Mouse (Mus musculus) heart, postnatal 4 days (tissue): ENCODE data around the gene Hmg20b. TPM values are rescaled to one million over a fixed set of nuclear protein-coding genes. Genes with fewer than 3 reads are reported as not detected.
A peak's percentile ranks its signal among the peaks of the same experiment; 100 is the strongest.

Experiments
- DNase-seq: peaks from one replicate; pipeline ENCODE4 v3.0.0; 2021
- microRNA-seq, 2 experiments: library from miRNA; unstranded; fragments of <30 nt; microRNA quantifications; one replicate each; pipeline ENCODE4 v1.2.0; 2021 to 2022
- total RNA-seq, 2 experiments: library from RNA; stranded (reverse); gene quantifications; 2 replicates each; pipeline ENCODE4 v1.2.3; 2021

Gene Hmg20b
- total RNA-seq, 2 experiments from 2014 or later, result 107 to 113 TPM

DNA sequence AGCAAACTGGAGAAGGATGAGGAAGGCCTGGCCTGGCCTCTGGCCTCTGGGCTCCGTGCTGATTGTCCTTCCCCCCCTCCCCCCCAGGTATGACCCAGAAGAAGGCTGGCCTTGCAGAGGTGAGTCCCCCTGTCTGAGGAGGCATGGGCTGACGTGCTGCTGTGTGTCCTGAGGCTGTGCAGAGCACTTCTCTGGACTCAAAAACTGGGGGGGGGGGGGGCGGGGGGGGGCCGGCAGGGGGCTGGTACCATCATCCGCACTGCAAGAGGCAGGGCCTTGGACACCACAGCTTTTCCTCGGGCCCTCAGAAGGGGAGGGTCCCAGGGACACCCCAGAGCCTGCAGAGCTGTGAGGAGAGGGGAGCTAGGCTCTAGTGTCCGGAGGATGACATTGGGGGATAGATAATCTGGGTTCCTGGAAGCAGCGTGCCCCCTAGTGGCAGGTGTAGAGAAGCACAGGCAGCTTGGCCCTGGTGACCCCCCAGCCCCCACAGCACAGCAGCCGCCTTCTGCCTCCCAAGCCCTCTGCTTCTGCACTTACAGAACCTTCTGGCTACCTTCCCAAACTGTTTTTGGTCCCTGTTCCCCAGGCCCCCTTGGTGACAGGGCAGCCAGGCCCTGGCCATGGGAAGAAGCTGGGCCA is 45.6 kb downstream of the Hmg20b start:
- DNase-seq, result peak; percentile 77

DNA sequence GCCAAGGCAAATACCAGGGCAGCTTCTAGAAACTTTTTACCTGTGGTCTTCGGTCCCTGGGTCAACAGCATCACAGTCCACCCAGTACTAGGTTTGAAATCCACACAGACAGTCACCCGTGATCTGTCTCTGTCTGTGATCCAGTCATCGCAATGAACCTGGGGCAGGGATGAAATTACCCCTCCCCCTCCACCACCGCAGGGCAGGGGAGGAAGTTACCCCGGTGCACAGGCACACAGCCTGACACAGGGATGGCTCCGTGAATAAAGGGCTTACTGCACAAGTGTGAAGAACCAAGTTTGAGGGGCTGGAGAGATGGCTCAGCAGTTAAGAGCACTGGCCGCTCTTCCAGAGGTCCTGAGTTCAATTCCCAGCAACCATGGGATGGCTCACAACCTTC is 46.5 kb downstream of the Hmg20b start:
- no peak for DNase-seq

DNA sequence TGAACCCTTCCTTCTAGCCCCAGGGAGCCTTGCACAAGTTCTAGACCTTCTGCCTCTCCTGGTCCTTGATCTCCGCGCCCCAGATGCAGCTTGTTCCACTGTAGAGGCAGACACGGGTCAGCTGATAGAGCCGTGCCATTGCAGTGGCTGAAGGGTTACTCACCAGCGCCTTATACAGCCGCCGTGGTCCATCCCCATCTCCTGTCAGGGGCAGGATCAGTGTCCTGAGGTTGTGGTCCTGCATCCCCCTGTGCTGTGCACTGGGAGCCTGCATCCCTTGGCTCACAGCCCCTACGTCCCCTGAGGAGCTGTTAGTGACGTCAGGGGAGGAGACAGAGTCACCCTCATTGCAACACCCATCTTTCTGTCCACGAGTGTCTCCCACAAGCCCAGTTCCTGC is 47.0 kb downstream of the Hmg20b start:
- no peak for DNase-seq

DNA sequence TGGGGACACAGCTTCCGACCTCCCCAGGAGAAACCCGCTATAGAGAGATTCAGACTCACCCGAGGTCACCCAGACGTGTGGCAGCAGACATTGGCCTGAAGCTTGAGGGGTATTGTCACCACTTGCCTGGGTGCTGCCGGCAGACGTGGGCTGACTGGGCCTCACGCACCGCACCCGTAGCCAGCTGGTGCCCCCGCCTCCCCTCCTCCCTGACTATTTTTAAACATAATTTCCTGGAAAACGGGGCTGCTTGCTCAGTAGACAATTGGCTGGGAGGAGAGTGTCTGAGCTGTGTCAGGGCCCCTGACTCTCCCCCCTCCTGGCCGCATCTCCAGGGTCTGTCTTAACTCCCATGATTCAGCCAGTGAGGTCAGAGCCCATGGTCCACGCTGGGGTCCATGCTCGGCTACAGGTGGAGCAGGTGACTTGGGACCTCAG is 47.5 kb downstream of the Hmg20b start:
- DNase-seq, result peak; percentile 65

DNA sequence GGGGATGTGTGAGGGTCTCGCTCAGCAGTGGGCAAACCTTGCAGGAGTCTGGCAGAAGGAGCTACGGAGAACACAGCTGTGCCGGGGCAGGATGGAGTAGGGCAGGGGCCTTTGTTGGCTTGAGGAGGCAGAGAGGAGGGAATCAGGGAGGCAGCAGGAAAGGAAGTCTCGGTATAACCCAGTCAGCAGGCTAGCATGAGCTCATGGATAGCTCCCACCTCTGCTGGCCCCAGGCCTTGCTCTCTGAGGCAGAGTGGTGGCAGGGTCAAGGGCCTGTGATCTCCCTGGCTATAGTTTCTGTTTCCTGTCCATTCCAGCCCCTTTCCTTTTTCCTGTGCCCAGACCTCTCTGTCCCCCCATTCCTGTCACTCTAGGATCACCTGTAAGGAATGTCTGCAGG is 48.0 kb downstream of the Hmg20b start:
- DNase-seq, result no peak

DNA sequence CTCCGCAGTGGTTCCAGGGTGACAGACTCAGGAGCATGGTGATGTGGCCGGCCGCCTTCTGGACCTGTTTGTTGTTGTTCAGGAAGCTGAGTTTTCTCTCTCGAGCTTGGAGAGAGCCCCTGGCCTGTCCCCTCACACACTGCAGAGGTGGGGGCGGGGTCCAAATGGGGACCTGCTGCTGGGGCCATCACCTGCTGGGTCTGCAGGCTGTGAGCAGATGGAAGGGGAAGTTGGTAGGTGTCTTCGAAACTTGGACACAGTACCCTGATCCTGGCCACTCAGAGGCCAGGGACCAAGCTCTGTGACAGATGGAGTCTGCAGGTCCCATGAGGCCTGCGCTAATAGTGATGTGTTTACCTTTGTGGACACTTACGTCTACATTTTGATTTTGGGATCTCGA is 49.0 kb downstream of the Hmg20b start:
- DNase-seq, result no peak

DNA sequence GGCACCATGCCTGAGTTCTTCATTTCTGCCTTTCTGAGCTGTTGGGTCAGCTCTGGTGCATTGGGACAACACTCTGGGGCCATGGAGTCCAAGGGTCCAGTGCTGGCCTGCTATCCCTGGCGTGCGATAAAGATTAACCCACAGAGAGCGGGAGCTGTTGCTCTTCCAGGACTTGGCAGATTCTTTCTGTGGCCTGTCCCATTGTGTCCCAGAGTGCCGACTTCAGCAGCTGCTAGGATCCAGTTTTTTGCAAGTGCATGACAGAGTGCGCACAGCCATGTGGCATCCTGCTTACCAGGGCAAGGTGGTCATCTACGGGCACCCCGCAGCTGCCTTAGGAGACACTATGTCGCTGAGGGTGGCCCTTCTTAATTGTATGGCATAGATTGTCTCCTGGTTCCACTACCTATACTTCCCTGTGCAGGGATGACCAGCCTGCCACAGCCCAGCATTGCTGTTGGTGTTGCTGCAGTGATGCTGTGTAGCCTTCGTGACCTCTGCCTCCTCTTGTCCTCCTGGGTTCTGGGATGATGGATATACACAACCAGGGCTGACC is 49.9 kb downstream of the Hmg20b start:
- DNase-seq, result no peak

DNA sequence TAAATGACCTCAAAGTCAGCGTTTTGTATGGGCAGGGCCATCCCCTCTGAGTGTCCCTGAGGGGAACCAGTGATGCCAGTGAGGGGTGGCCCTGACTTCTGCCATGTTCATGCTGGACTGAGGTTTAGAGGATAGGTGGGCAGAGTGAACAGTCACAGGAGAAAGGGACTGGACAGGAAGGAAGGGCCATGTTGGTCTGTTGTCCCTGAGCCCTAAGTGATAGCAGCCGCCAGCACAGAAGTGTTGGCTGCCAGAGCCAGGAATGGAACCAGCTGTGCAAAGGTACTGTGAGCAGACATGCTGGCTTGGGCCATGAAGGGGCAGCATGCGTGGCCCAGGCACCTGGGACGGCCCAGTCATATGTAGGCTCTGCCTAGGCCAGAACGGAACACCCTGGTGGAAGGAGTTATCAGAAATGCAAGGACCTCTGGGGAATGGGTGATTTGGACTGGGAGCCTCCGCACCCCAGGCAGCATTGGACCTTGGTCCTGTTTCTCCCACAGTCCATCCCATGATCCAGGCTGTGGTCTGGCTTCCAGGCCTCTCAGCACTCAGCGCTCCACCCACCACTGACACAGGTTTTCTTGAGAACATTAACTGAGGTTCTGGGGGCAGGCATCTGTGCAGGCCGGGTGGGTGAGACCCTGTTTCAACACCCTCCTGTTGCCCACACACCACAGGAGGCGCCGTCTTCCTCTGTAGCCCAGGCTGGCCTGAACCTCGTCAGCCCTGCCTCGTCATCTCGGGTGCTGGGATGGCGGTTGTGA is 50.5 kb downstream of the Hmg20b start:
- no peak for DNase-seq

DNA sequence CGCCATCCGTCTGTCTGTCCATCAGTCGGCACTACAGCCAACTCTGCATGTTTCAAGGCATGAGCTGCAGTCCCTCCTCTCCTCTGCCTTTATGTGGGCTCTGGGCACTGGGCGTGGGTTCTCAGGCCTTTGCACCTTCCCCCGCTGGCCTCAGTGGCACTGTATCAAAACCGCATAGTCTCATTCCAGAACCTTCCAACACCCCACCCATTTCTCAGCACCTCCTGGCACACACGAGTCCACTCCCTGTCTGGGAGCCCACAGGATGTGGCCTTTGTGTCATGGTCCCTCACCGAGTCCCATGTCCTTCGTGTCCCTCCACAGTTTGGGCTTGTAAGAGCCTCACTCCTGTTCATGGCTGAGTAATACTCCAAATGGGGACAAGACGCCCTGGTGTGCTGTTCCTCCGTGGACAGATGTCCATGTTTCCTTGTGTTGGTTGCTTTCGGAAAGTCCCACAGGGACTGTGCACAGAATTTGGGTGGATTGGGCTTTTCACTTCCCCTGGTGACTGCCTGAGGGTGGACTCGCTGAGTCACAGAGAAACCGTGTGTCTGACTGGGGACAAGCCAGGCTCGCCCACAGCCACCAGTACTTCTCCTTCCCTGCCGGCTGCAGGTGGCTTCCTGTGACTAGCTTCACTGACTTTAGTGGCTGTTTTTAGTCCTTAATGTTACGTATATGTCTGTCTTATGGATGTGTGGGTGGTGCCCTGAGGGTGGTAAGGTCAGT is 51.7 kb downstream of the Hmg20b start:
- no peak for DNase-seq

DNA sequence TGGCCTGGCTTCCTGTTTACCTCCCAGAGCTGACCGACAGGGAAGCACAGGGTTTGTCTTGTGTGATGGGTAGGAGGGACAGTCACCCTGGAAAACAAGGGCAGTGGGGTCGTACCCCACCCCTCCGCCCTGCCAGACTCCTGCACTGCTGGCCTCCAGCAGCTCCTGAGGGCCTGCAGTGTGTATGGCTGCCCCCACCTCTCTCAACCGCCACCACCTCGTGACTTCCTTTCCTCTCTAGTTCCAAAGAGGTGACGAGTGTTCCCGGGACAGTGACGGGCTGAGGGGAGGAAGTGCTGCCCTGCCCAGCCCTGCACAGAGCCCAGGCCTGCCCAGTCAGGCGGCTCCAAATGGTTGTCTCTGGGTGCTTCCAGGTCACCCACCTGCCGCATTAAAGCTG is 52.4 kb downstream of the Hmg20b start:
- peak; percentile 59 for DNase-seq

DNA sequence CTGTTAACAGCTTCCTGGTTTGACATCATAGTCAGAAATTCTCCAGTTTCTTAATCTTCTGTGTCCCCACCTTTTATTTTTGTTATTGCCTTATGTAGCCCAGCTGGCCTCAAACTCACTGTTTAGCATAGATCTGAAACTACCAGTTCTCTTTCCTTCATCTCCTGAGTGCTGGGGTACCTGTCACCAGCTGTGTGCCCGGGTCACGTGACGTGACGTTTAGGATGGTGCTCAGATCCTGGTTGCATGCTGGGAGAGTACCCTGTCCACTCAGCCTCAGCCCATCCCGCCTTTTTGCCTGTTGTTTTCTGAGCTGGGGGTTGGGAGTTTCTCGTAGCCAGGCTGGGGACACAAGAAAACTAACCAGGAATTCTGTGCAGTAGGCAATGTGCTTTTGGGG is 53.0 kb downstream of the Hmg20b start:
- no peak for DNase-seq

Small RNAs within 50 kb of the gene (microRNA-seq; reads per million reads assigned to microRNA genes)
- gene Mir6913, result 0.35 to 0.82 reads per million in 2 experiments

Other genes with a start within 250 kb of the Hmg20b start
- gene Map2k2, start 244.6 kb downstream of the Hmg20b start, total RNA-seq, result 100 to 1,000 TPM; 134 to 141 TPM
- gene Zbtb7a, start 215.3 kb downstream of the Hmg20b start, total RNA-seq, result 10 to 100 TPM; 37.0 to 43.0 TPM
- 10 to 100 TPM; 17.5 to 18.6 TPM for gene Pias4, start 182.6 kb downstream of the Hmg20b start, total RNA-seq
- 1,000 to 10,000 TPM; 1,326 to 1,351 TPM for gene Eef2, start 173.8 kb downstream of the Hmg20b start, total RNA-seq
- 10 to 100 TPM; 41.9 to 45.7 TPM for gene Dapk3, start 167.5 kb downstream of the Hmg20b start, total RNA-seq
- gene 4930442H23Rik, start 166.6 kb downstream of the Hmg20b start, total RNA-seq, result not detected
- gene Nmrk2, start 148.4 kb downstream of the Hmg20b start, total RNA-seq, result 10 to 100 TPM; 44.1 to 74.9 TPM
- gene Atcay, start 119.6 kb downstream of the Hmg20b start, total RNA-seq, result under 1 TPM; 0.23 to 0.24 TPM
- gene Zfr2, start 117.3 kb downstream of the Hmg20b start, total RNA-seq, result 1 to 10 TPM; 4.2 to 5.5 TPM
- gene Matk, start 97.5 kb downstream of the Hmg20b start, total RNA-seq, result under 1 TPM; 0.21 to 0.56 TPM
- gene Mrpl54, start 83.5 kb downstream of the Hmg20b start, total RNA-seq, result 100 to 1,000 TPM; 118 to 125 TPM
- 10 to 100 TPM; 49.0 to 53.0 TPM for gene Apba3, start 83.5 kb downstream of the Hmg20b start, total RNA-seq
- gene Tjp3, start 58.9 kb downstream of the Hmg20b start, total RNA-seq, result under 1 TPM in 1 of 2 experiments, not detected in 1; 0.50 TPM
- 10 to 100 TPM; 52.0 to 55.4 TPM for gene Pip5k1c, start 57.5 kb downstream of the Hmg20b start, total RNA-seq
- gene Cactin, start 29.4 kb downstream of the Hmg20b start, total RNA-seq, result 10 to 100 TPM; 20.7 to 21.0 TPM
- 1 to 10 TPM; 5.5 to 5.6 TPM for gene Tbxa2r, start 21.7 kb downstream of the Hmg20b start, total RNA-seq
- 1 to 10 TPM; 2.2 to 3.3 TPM for gene Gipc3, start 7.2 kb downstream of the Hmg20b start, total RNA-seq
- 10 to 100 TPM; 12.1 to 13.5 TPM for gene Mfsd12, start 7.0 kb upstream of the Hmg20b start, total RNA-seq
- gene 4930404N11Rik, start 15.3 kb upstream of the Hmg20b start, total RNA-seq, result 1 to 10 TPM in 1 of 2 experiments, under 1 TPM in 1; 0.63 to 2.0 TPM
- 10 to 100 TPM; 55.4 to 56.8 TPM for gene Fzr1, start 28.0 kb upstream of the Hmg20b start, total RNA-seq
- gene Dohh, start 33.9 kb upstream of the Hmg20b start, total RNA-seq, result 10 to 100 TPM; 52.9 to 55.9 TPM
- under 1 TPM; 0.55 to 0.70 TPM for gene Gm48551, start 34.0 kb upstream of the Hmg20b start, total RNA-seq
- under 1 TPM; 0.72 to 0.98 TPM for gene Gm48552, start 38.5 kb upstream of the Hmg20b start, total RNA-seq
- 1 to 10 TPM; 1.9 to 2.4 TPM for gene Smim24, start 42.6 kb upstream of the Hmg20b start, total RNA-seq
- 100 to 1,000 TPM; 125 to 130 TPM for gene Nfic, start 105.2 kb upstream of the Hmg20b start, total RNA-seq
- gene Celf5, start 132.2 kb upstream of the Hmg20b start, total RNA-seq, result under 1 TPM; 0.09 to 0.33 TPM
- 10 to 100 TPM; 57.1 to 62.3 TPM for gene Ncln, start 145.9 kb upstream of the Hmg20b start, total RNA-seq
- gene S1pr4, start 149.7 kb upstream of the Hmg20b start, total RNA-seq, result under 1 TPM; 0.50 to 0.57 TPM
- gene Gna15, start 173.7 kb upstream of the Hmg20b start, total RNA-seq, result under 1 TPM; 0.48 to 0.56 TPM
- gene Gna11, start 194.7 kb upstream of the Hmg20b start, total RNA-seq, result 10 to 100 TPM; 58.5 to 62.7 TPM
- gene Aes, start 209.0 kb upstream of the Hmg20b start, total RNA-seq, result 100 to 1,000 TPM; 821 to 843 TPM
- gene Tle2, start 224.1 kb upstream of the Hmg20b start, total RNA-seq, result 10 to 100 TPM; 15.3 to 17.1 TPM